Mouse (Mus musculus) brain, embryonic 14.5 days (tissue): ENCODE results near the gene Chtf18.

Experiments
- CTCF ChIP-seq: fragments of 200-500 bp; IDR thresholded peaks from 2 replicates; pipeline ENCODE4 v1.5.1; 2012; ENCODE audit warnings: inconsistent platforms, mild to moderate bottlenecking, moderate library complexity, borderline replicate concordance; ENCODE audit not compliant: insufficient read depth, insufficient read length; ENCODE audit errors: extremely low read depth
- POLR2A ChIP-seq: fragments of 200-500 bp; IDR thresholded peaks from 2 replicates; pipeline ENCODE4 v1.6.1; 2012; ENCODE audit warnings: mild to moderate bottlenecking, inconsistent platforms, borderline replicate concordance; ENCODE audit not compliant: poor library complexity, insufficient read depth, insufficient read length, severe bottlenecking; ENCODE audit errors: extremely low read depth

DNA sequence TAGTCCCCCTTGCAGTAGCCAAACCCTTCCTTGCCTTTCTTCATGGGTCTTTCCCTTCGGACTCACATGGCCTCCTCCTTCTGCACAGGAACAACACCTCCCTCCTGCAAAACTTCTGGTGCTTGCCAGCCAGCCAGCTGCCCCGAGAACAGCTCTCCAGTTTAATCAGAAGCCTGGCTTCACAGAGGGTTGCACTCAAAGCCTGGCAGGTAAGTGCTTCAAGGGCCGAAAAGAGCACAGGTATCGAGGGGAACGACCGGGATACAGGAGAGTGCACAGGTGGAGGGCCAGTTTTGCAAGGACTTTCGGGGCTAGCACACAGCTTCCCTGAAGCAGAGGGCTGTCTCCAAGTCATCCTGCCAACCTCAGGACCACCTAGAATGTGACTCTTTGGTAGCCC, 11.6 kb upstream of the Chtf18 start:
- TF ChIP-seq POLR2A (no peak), CTCF (no peak)
